Mouse (Mus musculus) neural tube, embryonic 14.5 days (tissue): ENCODE measurements around the gene Jdp2. TPM values are rescaled to one million over a fixed set of nuclear protein-coding genes. Genes with fewer than 3 reads are reported as not detected.
A peak's percentile ranks its signal among the peaks of the same experiment; 100 is the strongest.

Source experiments
- ATAC-seq: fragments of 200-750 bp; cut with Nextera tagmentation; 2 replicates; pipeline ENCODE4 v1.8.0; 2017; ENCODE audit warnings: low read depth, mild to moderate bottlenecking, moderate TSS enrichment, moderate library complexity
- H3K27ac ChIP-seq: fragments of 300-500 bp; sonication (generic); 2 replicates; pipeline ENCODE4 v1.5.1; 2014; ENCODE audit warnings: low read depth, mild to moderate bottlenecking, control low read depth, low read length, moderate library complexity, mixed read lengths
- H3K27me3 ChIP-seq: fragments of 300-500 bp; sonication (generic); 2 replicates; pipeline ENCODE4 v1.6.1; 2014; ENCODE audit warnings: low read length; ENCODE audit not compliant: control insufficient read depth, insufficient read depth
- H3K36me3 ChIP-seq: fragments of 300-500 bp; sonication (generic); 2 replicates; pipeline ENCODE4 v1.6.1; 2014; ENCODE audit warnings: low read length, mixed read lengths; ENCODE audit not compliant: control insufficient read depth, insufficient read depth
- H3K4me1 ChIP-seq: fragments of 300-500 bp; sonication (generic); 2 replicates; pipeline ENCODE4 v1.6.1; 2014; ENCODE audit warnings: low read length; ENCODE audit not compliant: control insufficient read depth, insufficient read depth
- H3K4me2 ChIP-seq: fragments of 300-500 bp; sonication (generic); 2 replicates; pipeline ENCODE4 v1.6.1; 2014; ENCODE audit warnings: mild to moderate bottlenecking, low read depth, low read length, control low read depth
- H3K4me3 ChIP-seq: fragments of 300-500 bp; sonication (generic); 2 replicates; pipeline ENCODE4 v1.5.1; 2014; ENCODE audit warnings: low read depth, low read length, control low read depth, mixed read lengths
- H3K9ac ChIP-seq: fragments of 300-500 bp; sonication (generic); replicated peaks from 2 replicates; pipeline ENCODE4 v1.6.1; 2014; ENCODE audit warnings: low read depth, mild to moderate bottlenecking, control low read depth, low read length, mixed read lengths
- H3K9me3 ChIP-seq: fragments of 300-500 bp; sonication (generic); 2 replicates; pipeline ENCODE4 v1.6.1; 2016; ENCODE audit warnings: low read length; ENCODE audit not compliant: control insufficient read depth
- WGBS: fragments of 180-500 bp; shearing (Covaris S2); extraction: QIAGEN DNeasy Blood & Tissue Kit; methylation state at CpG from one replicate; pipeline ENCODE4 v1.1.7; 2014; 5-methylcytosine and 5-hydroxymethylcytosine counted together
- polyA plus RNA-seq: library from polyadenylated mRNA; unstranded; fragments of >200 nt; fragmentation: Nextera tagmentation; extraction: Ambion mirVana; gene quantifications from 2 replicates; pipeline ENCODE4 v1.2.1, GENCODE M21; 2014

Gene Jdp2
- polyA plus RNA-seq, 1 experiment from 2014 or later = 2.9 TPM

DNA sequence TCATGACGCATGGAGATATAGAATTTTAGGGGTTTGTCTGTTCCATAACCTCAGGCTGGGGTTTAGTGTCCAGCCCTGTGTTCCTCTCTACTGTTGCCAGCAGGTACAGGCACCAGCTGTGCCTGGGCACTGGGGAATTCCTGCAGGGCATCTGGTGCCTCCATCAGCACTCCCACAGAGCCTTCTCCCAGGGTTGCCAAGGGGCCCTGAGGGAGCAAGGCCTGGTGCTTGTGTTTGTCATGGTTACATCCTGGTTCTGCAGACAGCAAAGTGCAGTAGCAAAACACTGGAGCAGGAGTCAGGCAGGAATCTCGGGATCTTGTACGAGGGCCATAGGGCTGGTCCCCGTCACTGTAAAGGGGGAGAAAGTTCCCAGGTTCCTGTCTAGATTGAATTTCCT, 22.8 kb downstream of the Jdp2 start:
- Histone ChIP-seq H3K27me3 (no peaks in the 10 kb centered on the region), H3K4me3 (no peak overlapping the region), H3K36me3 (no peaks in the 10 kb centered on the region), H3K9ac (no peak overlapping the region), H3K4me2 (no peak overlapping the region), H3K4me1 (peaks cover 31% of the 10 kb centered on the region), H3K27ac (peak overlapping the region; percentile 73), H3K9me3 (no peaks in the 10 kb centered on the region)
- ATAC-seq = peak; percentile 13; the same call in 1 of the 2 replicates
- 48% methylated on average over 4 of the region's 4 CpGs for WGBS

DNA sequence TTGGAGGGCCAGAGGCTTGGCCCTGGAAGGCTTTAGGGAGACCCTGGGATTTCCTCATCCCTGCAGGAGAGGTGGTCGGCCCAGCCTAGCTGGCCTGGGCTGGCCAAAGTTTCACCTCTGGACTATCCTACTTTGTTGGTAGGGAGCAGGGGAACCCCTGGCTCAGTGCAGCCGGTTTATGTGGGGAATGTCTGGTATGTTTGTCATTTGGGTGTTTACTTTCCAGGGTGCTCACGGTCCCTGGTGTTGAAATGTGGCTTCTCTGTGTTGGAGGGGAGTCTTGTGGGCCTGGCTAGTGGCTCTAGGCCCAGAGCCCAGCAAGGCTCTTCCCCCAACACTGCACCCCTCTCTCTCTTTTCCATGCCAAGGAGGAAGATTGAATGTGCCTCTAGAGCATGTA, 24.9 kb downstream of the Jdp2 start:
- Histone ChIP-seq H3K9ac (no peak overlapping the region), H3K36me3 (no peaks in the 10 kb centered on the region), H3K27ac (0 out of 2 replicates have a peak overlapping the region, but pooled peaks have one; percentile 22), H3K27me3 (no peaks in the 10 kb centered on the region), H3K4me3 (no peak overlapping the region), H3K4me2 (no peak overlapping the region), H3K9me3 (no peaks in the 10 kb centered on the region), H3K4me1 (peaks cover 31% of the 10 kb centered on the region)
- 49% methylated on average over 3 of the region's 3 CpGs for WGBS
- no peak for ATAC-seq

DNA sequence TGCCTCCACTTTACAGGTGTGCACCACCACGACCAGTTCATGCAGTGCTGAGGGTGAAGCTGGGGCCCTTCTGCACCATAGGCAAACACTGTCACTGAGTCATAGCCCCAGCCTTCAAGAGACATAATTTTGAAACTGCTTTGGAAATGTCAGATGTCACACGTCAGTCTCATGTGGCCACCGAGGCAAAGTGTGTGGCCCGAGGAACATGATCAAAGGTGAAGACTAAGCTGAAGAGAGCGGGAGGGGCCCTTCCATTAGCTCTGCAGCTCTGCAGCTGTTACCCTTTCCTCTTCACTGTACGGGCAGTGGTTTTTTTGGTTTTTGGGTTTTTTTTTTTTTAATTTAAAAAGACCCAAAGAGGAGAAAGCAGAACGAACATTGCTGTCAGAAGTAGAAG, 25.8 kb downstream of the Jdp2 start:
- no peak for ATAC-seq
- H3K4me3 ChIP-seq = no peak overlapping the region
- H3K36me3 ChIP-seq = no peaks in the 10 kb centered on the region
- peaks cover 29% of the 10 kb centered on the region for H3K4me1 ChIP-seq
- no peaks in the 10 kb centered on the region for H3K9me3 ChIP-seq
- H3K27ac ChIP-seq = no peak overlapping the region
- no peak overlapping the region for H3K4me2 ChIP-seq
- no peak overlapping the region for H3K9ac ChIP-seq
- WGBS = 90% methylated on average over 7 of the region's 7 CpGs
- no peaks in the 10 kb centered on the region for H3K27me3 ChIP-seq

DNA sequence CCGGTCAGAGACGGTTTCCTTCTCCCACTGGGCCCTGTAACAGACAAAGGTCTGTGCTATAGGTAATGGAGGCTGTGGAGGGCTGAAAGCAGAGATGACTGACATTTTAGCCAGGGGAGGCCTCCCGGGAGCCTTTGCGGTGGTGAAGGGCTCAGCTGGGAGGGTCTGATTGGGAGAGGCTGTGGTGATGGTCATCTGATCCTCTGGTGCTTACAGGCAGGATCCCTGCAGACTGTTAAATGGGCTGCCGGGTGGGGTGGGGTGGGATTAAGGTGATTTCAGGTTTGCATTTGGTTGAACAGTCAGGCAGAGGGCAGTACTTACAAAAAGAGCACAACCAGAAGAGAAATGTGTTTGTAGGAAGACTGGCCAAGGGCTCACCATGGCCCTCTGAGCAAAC, 27.0 kb downstream of the Jdp2 start:
- Histone ChIP-seq H3K4me2 (no peak overlapping the region), H3K9ac (no peak overlapping the region), H3K4me3 (no peak overlapping the region), H3K4me1 (peaks cover 17% of the 10 kb centered on the region), H3K27ac (no peak overlapping the region), H3K27me3 (no peaks in the 10 kb centered on the region), H3K36me3 (no peaks in the 10 kb centered on the region), H3K9me3 (no peaks in the 10 kb centered on the region)
- WGBS = 48% methylated on average over 5 of the region's 5 CpGs
- ATAC-seq = no peak

DNA sequence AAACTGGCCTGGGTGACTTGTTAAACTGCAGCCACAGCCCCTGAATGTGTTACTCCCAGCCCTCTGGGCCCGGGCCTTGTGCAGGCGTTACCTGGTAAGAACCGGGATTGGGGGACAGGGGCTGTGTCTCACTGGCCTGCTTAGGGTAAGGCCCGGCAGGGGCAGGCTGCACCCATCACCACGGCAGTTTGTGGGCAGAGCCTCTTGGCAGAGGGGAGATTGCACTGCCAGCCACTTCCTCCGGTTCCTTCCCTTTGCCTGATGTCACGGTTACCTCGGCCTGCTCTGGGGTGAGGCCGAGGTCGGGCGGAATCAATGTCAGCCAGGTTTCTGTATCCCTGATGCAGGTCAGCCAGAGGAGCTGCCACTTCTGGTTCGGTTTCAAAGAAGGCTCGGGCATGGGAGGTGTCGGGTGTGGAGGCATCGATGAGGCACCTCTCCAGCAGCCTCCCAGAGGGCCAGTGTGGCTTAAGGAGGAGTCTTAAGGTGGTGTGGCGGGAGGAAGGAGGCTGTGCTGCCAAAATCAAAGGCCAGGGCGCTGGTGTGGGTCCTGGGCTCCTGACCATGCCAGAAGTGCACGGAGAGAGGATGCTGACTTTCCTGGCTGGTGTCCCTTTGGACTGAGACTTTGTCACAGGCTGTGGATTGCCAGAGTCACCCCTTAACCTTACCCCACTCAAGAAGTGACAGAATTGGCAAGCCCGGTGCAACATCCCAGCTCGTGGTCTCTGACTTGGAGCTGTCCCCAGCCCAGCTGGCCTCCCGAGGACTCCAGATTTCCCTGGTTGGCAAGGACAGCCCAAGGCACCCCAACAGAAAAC, 31.0 kb downstream of the Jdp2 start:
- H3K4me3 ChIP-seq = no peak overlapping the region
- no peak overlapping the region for H3K9ac ChIP-seq
- H3K4me2 ChIP-seq = no peak overlapping the region
- H3K9me3 ChIP-seq = no peaks in the 10 kb centered on the region
- 0 out of 2 replicates have a peak, but pooled peaks cover 4% of the 10 kb centered on the region for H3K4me1 ChIP-seq
- 74% methylated on average over 21 of the region's 21 CpGs for WGBS
- ATAC-seq = 0 out of 2 replicates have a peak, but pooled peaks have one; percentile 38
- no peak overlapping the region for H3K27ac ChIP-seq
- H3K36me3 ChIP-seq = peaks cover 18% of the 10 kb centered on the region; the same call in 1 of the 2 replicates
- no peaks in the 10 kb centered on the region for H3K27me3 ChIP-seq

DNA sequence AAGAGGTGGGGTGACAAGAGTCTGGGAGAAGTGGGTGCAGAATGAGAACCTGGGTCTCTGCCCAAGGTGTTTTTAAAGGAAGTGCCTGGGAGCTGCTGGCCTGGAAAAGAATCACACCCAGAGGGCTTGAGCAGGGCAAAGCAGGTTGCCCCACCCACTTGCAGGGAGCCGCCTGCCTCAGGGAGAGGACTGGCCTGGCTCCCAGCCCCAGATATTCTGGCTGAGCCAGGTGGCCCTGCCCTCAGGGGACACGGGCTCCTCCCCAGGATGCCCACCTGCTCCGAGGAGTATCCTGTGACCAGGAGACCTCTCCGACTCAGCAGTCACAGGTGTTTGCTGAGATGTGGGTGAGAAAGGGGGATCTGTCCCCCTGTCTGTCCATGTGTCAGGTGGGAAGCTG, 32.4 kb downstream of the Jdp2 start:
- ATAC-seq = no peak
- Histone ChIP-seq H3K4me3 (no peak overlapping the region), H3K9ac (no peak overlapping the region), H3K27ac (no peak overlapping the region), H3K36me3 (peaks cover 18% of the 10 kb centered on the region; the same call in 1 of the 2 replicates), H3K4me2 (no peak overlapping the region), H3K4me1 (0 out of 2 replicates have a peak, but pooled peaks cover 4% of the 10 kb centered on the region), H3K9me3 (no peaks in the 10 kb centered on the region), H3K27me3 (no peaks in the 10 kb centered on the region)
- WGBS = 73% methylated on average over 4 of the region's 4 CpGs

DNA sequence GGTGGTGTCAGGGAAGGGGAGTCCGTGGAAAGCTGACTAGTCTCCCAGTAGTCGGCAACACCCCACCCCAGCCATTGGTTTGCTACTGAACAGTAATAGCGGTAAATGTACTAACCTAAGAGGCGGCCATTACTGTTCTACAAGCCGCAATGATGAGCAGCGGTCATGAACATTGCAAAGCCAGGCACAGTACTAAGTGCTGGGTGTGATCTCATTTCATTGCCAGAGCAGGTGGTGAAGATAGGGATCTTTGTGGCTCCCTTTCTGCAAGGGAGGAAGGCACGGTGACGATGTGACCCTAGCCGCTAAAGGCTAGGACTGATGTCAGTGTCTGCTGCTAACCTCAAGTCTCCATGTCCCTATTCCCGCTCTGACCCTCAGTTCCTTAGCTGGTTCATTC, 33.5 kb downstream of the Jdp2 start:
- Histone ChIP-seq H3K27me3 (no peaks in the 10 kb centered on the region), H3K9ac (no peak overlapping the region), H3K4me3 (no peak overlapping the region), H3K36me3 (peaks cover 18% of the 10 kb centered on the region; the same call in 1 of the 2 replicates), H3K27ac (no peak overlapping the region), H3K9me3 (no peaks in the 10 kb centered on the region), H3K4me2 (no peak overlapping the region), H3K4me1 (0 out of 2 replicates have a peak, but pooled peaks cover 4% of the 10 kb centered on the region)
- ATAC-seq = no peak
- 97% methylated on average over 10 of the region's 10 CpGs for WGBS

DNA sequence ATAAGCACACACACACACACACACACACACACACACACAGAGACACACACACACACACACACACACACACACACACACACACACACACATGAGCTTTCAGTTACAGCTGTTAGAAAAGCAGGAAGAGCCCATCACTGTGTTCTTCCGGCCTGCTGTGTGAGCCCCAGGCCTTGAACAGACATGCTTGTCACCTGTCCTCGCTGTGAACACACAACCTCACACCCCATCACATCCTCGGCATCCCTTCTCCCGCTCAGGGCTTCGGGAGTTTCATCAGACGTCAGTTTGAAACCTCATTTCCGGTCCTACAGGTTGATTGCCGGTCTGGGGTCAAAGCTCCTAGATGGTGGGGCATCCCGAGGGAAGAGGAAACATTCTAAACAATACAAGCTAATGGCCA, 39.1 kb downstream of the Jdp2 start:
- H3K9ac ChIP-seq = no peak overlapping the region
- ATAC-seq = no peak
- H3K27ac ChIP-seq = no peak overlapping the region
- no peak overlapping the region for H3K4me2 ChIP-seq
- H3K9me3 ChIP-seq = no peaks in the 10 kb centered on the region
- peaks cover 14% of the 10 kb centered on the region; the same call in 1 of the 2 replicates for H3K36me3 ChIP-seq
- WGBS = 78% methylated on average over 9 of the region's 9 CpGs
- H3K4me1 ChIP-seq = 0 out of 2 replicates have a peak, but pooled peaks cover 5% of the 10 kb centered on the region
- no peak overlapping the region for H3K4me3 ChIP-seq
- H3K27me3 ChIP-seq = no peaks in the 10 kb centered on the region

DNA sequence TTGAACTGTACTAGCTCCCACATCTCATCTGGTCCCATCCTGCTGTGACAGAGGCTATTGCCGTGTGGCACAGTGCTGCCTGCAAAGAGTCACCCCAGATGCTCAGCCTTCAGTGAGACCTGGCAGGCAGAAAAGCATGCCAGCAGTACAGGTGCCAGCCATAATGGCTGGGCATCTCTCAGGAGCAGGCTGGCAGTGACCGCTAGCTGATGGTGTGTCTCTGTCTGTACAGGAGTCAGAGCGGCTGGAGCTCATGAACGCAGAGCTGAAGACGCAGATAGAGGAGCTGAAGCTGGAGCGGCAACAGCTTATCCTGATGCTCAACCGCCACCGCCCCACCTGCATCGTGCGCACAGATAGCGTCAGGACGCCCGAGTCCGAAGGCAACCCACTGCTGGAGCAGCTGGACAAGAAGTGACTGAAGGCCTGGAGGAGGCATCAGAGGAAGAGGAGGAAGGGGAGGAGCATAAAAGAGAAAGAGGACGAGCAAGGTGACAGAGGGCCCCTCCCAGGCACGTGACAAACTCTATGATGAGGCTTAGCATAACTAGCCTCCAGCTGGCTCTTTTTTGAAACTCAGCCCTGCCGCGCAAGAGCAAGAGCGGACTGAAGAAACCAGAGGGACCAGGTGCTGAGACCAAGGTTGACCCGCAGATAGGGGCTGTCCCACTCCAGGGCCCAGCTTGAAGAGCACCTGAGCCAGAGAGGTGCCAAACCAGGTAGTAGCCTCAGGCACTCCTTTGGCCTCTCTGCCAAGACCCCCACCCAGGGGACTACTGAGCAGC, 39.9 kb downstream of the Jdp2 start:
- Histone ChIP-seq H3K9me3 (no peaks in the 10 kb centered on the region), H3K36me3 (peaks cover 7% of the 10 kb centered on the region; the same call in 1 of the 2 replicates), H3K9ac (no peak overlapping the region), H3K27ac (no peak overlapping the region), H3K4me2 (no peak overlapping the region), H3K27me3 (no peaks in the 10 kb centered on the region), H3K4me1 (0 out of 2 replicates have a peak, but pooled peaks cover 5% of the 10 kb centered on the region), H3K4me3 (no peak overlapping the region)
- WGBS = 79% methylated on average over 20 of the region's 20 CpGs
- peak; percentile 46; the same call in 1 of the 2 replicates for ATAC-seq
